Mouse (Mus musculus) neural tube, embryonic 15.5 days (tissue): Measurements from ENCODE around the gene Rassf1. TPM values are rescaled to one million over a fixed set of nuclear protein-coding genes. Genes with fewer than 3 reads are reported as not detected.

ENCODE experiments used
- ATAC-seq: fragments of 200-750 bp; cut with Nextera tagmentation; 2 replicates; pipeline ENCODE4 v1.8.0; 2017; ENCODE audit warnings: mild to moderate bottlenecking, moderate TSS enrichment, moderate library complexity; ENCODE audit not compliant: low FRiP score
- H3K27ac ChIP-seq: fragments of 300-500 bp; sonication (generic); replicated peaks from 2 replicates; pipeline ENCODE4 v1.5.1; 2015; ENCODE audit warnings: mild to moderate bottlenecking, inconsistent platforms
- H3K27me3 ChIP-seq: fragments of 300-500 bp; sonication (generic); replicated peaks from 2 replicates; pipeline ENCODE4 v1.6.1; 2015; ENCODE audit warnings: inconsistent platforms
- H3K36me3 ChIP-seq: fragments of 300-500 bp; sonication (generic); 2 replicates; pipeline ENCODE4 v1.6.1; 2015; ENCODE audit warnings: inconsistent platforms
- H3K4me1 ChIP-seq: fragments of 300-500 bp; sonication (generic); 2 replicates; pipeline ENCODE4 v1.6.1; 2015; ENCODE audit warnings: inconsistent platforms
- H3K4me2 ChIP-seq: fragments of 300-500 bp; sonication (generic); 2 replicates; pipeline ENCODE4 v1.6.1; 2015; ENCODE audit warnings: inconsistent platforms, mild to moderate bottlenecking, moderate library complexity
- H3K4me3 ChIP-seq: fragments of 300-500 bp; sonication (generic); replicated peaks from 2 replicates; pipeline ENCODE4 v1.5.1; 2015; ENCODE audit warnings: mild to moderate bottlenecking, inconsistent platforms
- H3K9ac ChIP-seq: fragments of 300-500 bp; sonication (generic); replicated peaks from 2 replicates; pipeline ENCODE4 v1.6.1; 2015; ENCODE audit warnings: mild to moderate bottlenecking, inconsistent platforms
- H3K9me3 ChIP-seq: fragments of 300-500 bp; sonication (generic); replicated peaks from 2 replicates; pipeline ENCODE4 v1.6.1; 2016; ENCODE audit warnings: inconsistent platforms
- WGBS: fragments of 180-500 bp; shearing (Covaris S2); methylation state at CpG from one replicate; pipeline ENCODE4 v1.1.7; 2015; ENCODE audit warnings: mixed read lengths; 5-methylcytosine and 5-hydroxymethylcytosine counted together
- polyA plus RNA-seq: library from polyadenylated mRNA; unstranded; fragments of >200 nt; fragmentation: Nextera tagmentation; extraction: Ambion mirVana; gene quantifications from 2 replicates; pipeline ENCODE4 v1.2.1, GENCODE M21; 2015

Gene Rassf1
- polyA plus RNA-seq, 1 experiment from 2014 or later, result 41.2 TPM

DNA sequence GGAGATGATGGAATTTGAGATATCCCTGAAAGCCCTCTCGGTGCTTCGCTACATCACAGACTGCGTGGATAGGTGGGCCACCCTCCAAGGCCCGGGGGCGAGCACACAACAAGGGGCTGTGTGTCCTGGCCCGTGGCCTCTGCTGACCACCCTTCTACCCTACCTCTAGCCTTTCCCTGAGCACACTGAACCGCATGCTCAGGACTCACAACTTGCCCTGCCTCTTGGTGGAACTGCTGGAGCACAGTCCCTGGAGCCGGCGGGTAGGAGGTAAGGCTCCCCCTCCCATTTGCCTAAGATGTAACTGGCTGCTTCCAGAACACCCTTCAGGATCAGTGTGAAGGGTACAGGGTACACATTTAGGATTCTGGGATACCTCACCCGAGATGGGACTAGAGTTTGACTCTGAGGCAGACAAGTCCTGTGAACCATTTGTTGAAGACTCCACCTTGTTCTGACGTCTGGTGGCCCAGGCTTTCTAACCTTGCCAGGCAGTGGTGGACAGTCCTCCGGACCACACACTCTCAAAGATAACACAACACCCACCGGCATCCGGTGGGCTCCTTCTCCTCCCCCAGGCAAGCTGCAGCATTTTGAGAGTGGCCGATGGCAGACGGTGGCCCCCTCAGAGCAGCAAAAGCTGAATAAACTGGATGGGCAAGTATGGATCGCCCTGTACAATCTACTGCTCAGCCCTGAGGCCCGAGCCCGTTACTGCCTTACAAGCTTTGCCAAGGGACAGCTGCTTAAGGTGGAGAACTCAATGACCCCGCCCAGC lies 1.9 kb upstream of the Rassf1 start:
- WGBS, result 91% methylated on average over 20 of the region's 20 CpGs
- H3K9me3 ChIP-seq, result no peaks in the 10 kb centered on the region
- H3K4me1 ChIP-seq, result peaks cover 53% of the 10 kb centered on the region
- no peak overlapping the region for H3K27ac ChIP-seq
- peaks cover 50% of the 10 kb centered on the region for H3K27me3 ChIP-seq
- H3K4me3 ChIP-seq, result no peak overlapping the region
- H3K9ac ChIP-seq, result no peak overlapping the region
- H3K4me2 ChIP-seq, result no peak overlapping the region
- H3K36me3 ChIP-seq, result peaks cover 5% of the 10 kb centered on the region
- ATAC-seq, result no peak

DNA sequence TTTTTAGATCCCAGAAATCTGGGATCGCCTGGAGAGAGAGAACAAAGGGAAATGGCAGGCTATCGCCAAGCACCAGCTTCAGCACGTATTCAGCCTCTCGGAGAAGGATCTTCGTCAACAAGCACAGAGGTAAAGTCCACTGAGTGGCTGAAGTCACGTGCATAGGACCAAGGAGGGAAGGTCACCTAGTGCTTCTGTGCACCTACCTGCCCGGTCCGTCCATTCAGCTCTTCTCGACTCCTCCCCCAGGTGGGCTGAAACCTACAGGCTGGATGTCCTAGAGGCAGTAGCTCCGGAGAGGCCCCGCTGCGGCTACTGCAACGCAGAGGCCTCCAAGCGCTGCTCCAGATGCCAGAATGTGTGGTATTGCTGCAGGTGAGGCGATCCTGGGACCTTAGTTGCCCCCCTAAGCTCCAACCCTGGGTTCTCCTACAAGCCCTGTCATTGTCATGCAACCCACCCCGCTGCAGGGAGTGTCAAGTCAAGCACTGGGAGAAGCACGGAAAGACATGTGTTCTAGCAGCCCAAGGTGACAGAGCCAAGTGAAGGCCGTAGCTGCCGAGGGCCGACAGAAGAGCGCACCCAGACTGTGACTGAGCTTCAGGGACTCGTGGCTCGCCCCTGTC lies 751 bp upstream of the Rassf1 start:
- Histone ChIP-seq H3K27me3 (peaks cover 50% of the 10 kb centered on the region), H3K27ac (no peak overlapping the region), H3K9ac (0 out of 2 replicates have a peak overlapping the region, but pooled peaks have one; percentile 45), H3K36me3 (no peaks in the 10 kb centered on the region), H3K4me2 (peak overlapping the region; percentile 89), H3K4me3 (peak overlapping the region; percentile 36), H3K4me1 (peaks cover 60% of the 10 kb centered on the region), H3K9me3 (no peaks in the 10 kb centered on the region)
- WGBS, result 31% methylated on average over 23 of the region's 23 CpGs
- ATAC-seq, result no peak

DNA sequence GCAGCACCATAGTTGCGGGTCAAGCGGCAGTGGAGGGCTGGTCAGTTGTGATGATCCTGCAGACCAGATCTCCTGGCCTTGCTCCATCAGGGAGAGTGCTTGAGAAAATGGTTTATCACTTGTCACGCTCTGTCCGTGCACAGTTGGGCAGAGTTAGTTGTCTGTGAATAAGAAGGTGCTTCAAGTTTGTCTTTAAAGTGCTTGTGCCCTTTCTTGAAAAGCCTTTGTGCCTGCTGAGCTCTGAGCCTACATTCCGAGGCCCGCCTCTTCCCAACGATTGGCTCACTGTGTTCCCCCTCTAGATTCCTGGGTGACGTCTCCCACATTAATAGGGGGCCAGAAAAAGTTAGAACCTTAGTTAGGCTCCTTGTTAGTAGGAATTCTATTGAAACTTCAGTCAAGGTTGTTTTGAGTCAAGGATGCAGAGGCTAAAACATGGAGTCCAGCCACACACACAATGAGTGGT lies 568 bp downstream of the Rassf1 start:
- Histone ChIP-seq H3K36me3 (no peaks in the 10 kb centered on the region; the same call in 1 of the 2 replicates), H3K9ac (peak overlapping the region; percentile 45; the same call in 1 of the 2 replicates), H3K4me3 (peak overlapping the region; percentile 36), H3K4me1 (peaks cover 61% of the 10 kb centered on the region), H3K9me3 (no peaks in the 10 kb centered on the region), H3K27me3 (peaks cover 50% of the 10 kb centered on the region), H3K27ac (0 out of 2 replicates have a peak overlapping the region, but pooled peaks have one; percentile 38), H3K4me2 (peak overlapping the region; percentile 89)
- WGBS, result 14% methylated on average over 8 of the region's 8 CpGs
- ATAC-seq, result no peak

DNA sequence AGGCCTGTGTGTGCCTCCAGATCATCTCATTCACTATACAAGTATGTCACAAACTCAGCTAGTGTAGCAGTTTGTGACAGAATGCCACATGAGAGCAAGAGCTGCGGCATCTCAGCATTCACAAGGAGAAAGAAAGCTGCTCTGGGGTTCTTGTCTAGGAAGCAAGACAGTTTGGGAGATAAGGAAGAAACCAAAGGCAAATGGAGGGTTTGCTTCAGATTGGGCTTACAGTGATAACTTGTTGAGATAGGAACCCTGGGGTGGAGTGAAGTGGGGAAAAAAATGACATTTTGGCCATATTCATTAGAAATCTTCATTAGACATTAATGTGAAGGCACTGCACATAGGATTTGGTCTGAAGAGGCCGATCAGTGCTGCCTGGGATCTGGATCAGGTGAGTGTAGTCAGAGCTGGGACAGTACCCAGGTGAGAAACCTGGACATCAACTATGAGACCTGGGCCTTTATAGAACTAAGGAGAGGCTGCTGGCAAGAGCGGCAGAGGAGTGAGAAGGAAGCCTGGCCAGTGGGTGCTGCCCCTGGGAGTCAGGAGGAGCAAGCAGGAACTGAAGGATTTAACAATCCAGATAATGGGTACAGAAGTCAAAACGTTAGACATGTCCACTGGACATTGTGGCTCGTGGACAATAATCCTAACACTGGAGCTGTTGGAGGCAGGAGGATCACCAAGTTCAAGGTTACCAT lies 1.5 kb downstream of the Rassf1 start:
- ATAC-seq, result no peak
- WGBS, result 81% methylated on average over 5 of the region's 5 CpGs

DNA sequence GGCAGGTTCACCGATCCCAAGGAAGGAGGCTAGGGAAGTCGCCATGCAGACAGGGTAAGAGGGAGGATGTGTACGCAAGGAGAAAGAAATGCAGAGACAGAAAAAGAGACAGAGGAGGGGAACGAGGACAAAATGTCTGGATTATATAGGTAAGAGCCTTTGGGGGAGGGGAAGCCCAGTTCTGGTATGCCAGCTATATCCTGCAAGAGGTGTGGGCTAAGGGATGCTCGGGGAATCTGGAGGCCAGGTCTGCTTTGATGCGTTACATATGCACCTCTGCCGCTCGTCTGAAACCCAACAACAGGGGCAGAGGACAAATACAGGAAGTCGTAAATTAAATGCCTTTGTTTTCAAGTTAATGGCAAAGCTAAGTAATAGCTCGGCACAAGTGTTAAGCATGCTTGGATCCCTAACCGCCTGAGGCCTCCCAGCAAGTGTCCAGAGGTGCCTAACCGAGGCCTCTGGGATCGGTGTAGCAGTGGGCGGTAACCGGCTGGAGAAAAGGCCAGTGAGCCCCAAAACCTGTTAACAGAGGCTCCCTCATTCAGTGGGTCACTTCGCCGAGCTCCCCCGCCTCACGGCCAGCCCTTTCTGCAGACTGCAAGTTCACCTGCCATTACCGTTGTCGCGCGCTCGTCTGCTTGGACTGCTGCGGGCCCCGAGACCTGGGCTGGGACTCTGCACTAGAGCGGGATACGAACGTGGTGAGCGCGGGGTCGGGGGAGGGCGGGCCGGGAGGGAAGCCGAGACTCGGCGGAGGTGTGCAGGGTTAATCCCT lies 2.4 kb downstream of the Rassf1 start:
- Histone ChIP-seq H3K9me3 (no peaks in the 10 kb centered on the region), H3K27me3 (peaks cover 43% of the 10 kb centered on the region), H3K36me3 (peaks cover 17% of the 10 kb centered on the region), H3K27ac (peak overlapping the region; percentile 92), H3K4me2 (peak overlapping the region; percentile 89), H3K4me1 (peaks cover 58% of the 10 kb centered on the region), H3K4me3 (peak overlapping the region; percentile 82), H3K9ac (peak overlapping the region; percentile 72)
- ATAC-seq, result peak; percentile 73
- 4% methylated on average over 37 of the region's 37 CpGs for WGBS

More for the DNA sequence above, 1.5 kb downstream of the Rassf1 start:
- Histone ChIP-seq H3K9ac (no peak overlapping the region), H3K27me3 (peaks cover 50% of the 10 kb centered on the region), H3K4me1 (peaks cover 58% of the 10 kb centered on the region), H3K36me3 (peaks cover 9% of the 10 kb centered on the region), H3K27ac (no peak overlapping the region), H3K4me3 (peak overlapping the region; percentile 82; the same call in 1 of the 2 replicates), H3K9me3 (no peaks in the 10 kb centered on the region), H3K4me2 (peak overlapping the region; percentile 89)

DNA sequence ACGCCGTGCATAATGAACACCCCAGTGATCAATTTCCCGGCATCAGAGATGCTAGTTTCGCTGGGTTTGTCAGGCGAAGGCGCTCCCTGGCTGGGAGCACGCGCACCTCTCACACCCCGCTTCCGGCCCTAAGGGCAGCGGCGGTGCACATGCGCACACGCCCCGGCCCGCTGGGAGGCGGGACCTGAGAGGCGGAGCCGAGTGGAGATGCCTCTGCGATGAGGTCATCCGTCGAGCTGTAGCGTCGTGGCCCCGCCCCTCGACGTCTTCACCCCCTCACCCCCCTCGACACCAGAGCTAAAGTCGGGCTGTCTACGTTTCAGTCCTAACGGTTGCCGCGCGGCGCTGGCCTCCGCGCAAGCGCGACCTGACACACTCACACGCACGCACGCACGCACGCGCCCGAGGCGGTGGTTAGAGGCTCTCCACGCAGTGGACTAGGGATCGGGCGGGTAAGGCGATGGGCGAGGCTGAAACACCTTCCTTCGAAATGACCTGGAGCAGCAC lies 3.0 kb downstream of the Rassf1 start:
- peak overlapping the region; percentile 92 for H3K27ac ChIP-seq
- no peaks in the 10 kb centered on the region for H3K9me3 ChIP-seq
- H3K27me3 ChIP-seq, result peaks cover 36% of the 10 kb centered on the region
- peak; percentile 93 for ATAC-seq
- peak overlapping the region; percentile 84 for H3K9ac ChIP-seq
- H3K36me3 ChIP-seq, result peaks cover 23% of the 10 kb centered on the region
- H3K4me3 ChIP-seq, result peak overlapping the region; percentile 82
- under 1% methylated on average over 53 of the region's 53 CpGs for WGBS
- H3K4me1 ChIP-seq, result peaks cover 58% of the 10 kb centered on the region
- peak overlapping the region; percentile 89 for H3K4me2 ChIP-seq

DNA sequence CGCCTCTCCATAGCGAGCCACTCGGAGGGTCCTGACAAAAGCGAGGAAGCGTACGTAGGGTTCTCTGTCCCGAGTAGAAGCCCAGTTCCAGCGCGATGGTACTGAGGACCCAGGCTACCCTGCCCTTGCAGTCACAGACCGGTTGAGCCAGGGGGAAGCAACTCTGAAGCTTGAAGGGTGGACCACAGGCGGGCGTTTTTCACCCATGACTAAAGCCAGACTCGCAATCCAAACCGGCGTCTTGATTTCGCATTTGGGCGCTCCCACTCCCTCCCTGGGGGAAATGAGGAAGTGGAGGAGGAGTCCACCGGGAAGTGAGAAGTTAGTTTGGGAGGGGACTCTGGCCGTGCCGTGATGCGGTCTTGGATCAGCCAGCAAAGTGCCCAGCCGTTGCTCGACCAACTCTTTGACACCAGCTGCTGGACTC lies 3.7 kb downstream of the Rassf1 start:
- Histone ChIP-seq H3K36me3 (peaks cover 30% of the 10 kb centered on the region), H3K27me3 (peaks cover 31% of the 10 kb centered on the region), H3K4me1 (peaks cover 58% of the 10 kb centered on the region), H3K9me3 (no peaks in the 10 kb centered on the region), H3K4me3 (peak overlapping the region; percentile 82), H3K9ac (peak overlapping the region; percentile 84), H3K27ac (peak overlapping the region; percentile 92), H3K4me2 (peak overlapping the region; percentile 89)
- ATAC-seq, result peak; percentile 16; the same call in 1 of the 2 replicates
- 0% methylated on average over 23 of the region's 23 CpGs for WGBS

DNA sequence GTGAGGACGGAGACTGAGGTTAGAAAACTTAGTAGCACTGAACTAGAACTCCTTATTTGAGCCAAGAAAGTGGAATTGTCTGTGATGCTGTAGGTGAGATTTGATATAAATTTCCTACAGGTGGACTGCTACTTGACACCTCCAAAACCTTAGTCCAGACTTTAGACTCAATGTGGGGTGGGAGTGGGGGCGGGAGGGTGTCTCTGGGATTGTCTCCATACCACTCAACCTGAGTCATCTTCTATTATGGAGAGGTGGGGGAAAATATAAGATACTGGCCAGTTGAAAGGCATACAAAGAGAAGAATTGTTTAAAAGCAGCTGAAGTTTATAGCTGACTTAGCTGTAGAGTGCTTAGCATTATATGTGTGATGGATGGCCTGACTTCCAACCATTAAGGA lies 4.3 kb downstream of the Rassf1 start:
- H3K4me3 ChIP-seq, result peak overlapping the region; percentile 82
- ATAC-seq, result no peak
- peak overlapping the region; percentile 92; the same call in 1 of the 2 replicates for H3K27ac ChIP-seq
- peak overlapping the region; percentile 89 for H3K4me2 ChIP-seq
- peaks cover 56% of the 10 kb centered on the region for H3K4me1 ChIP-seq
- WGBS, result 54% methylated on average over 2 of the region's 2 CpGs
- peak overlapping the region; percentile 84 for H3K9ac ChIP-seq
- peaks cover 37% of the 10 kb centered on the region for H3K36me3 ChIP-seq
- H3K27me3 ChIP-seq, result peaks cover 24% of the 10 kb centered on the region
- H3K9me3 ChIP-seq, result no peaks in the 10 kb centered on the region

DNA sequence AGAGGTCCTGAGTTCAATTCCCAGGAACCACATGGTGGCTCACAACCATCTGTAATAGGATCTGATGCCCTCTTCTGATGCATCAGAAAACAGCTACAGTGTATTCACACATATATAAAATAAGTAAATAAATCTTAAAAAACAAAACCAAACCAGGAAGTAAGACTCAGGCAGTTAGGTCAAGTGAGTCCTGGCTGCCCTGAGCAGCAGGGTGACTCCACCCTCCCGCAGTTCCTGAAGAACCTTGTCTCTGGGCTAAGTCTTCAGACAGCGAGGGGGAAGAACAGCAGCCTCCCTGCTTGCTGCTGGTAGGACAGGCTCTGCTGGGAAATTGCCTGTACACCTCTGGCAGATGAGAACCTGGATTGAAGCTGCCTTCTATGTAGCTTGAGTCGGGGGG lies 5.0 kb downstream of the Rassf1 start:
- H3K27me3 ChIP-seq, result peaks cover 18% of the 10 kb centered on the region
- 76% methylated on average over 3 of the region's 3 CpGs for WGBS
- H3K4me3 ChIP-seq, result peak overlapping the region; percentile 82; the same call in 1 of the 2 replicates
- H3K36me3 ChIP-seq, result peaks cover 43% of the 10 kb centered on the region
- peaks cover 50% of the 10 kb centered on the region for H3K4me1 ChIP-seq
- H3K9me3 ChIP-seq, result no peaks in the 10 kb centered on the region
- H3K4me2 ChIP-seq, result peak overlapping the region; percentile 89
- no peak for ATAC-seq
- no peak overlapping the region for H3K9ac ChIP-seq
- no peak overlapping the region for H3K27ac ChIP-seq

DNA sequence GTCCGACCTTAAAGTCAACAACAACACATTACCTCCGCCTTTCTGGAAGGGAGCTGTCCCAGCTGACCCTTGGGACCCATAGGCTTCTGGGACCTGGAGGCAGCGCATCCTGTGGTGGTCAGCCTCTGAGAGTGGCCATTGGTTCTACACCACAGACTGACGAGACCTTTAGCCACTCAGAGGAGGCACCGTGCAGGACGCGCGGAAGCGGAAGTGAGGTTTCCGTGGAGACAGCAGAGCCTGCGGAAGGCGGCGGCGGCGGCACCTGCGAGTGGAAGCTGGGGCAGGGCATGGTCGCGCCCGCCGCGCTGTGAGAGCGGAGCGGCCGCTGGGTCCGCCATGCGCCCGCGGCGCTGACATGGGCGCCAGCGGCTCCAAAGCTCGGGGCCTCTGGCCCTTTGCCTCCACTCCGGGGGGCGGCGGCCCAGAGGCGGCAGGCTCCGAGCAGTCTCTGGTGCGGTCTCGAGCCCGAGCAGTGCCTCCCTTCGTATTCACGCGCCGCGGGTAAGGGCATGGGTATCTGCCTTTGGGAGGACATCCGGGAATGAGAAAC lies 11.8 kb downstream of the Rassf1 start, which contains the start of gene Tusc2:
Gene Tusc2 (plus strand): TSS at position 227 of the 553 bp plus-strand sequence.
- Histone ChIP-seq H3K36me3 (peaks cover 57% of the 10 kb centered on the region), H3K9ac (peak within 1 kb of the TSS; percentile 95), H3K27me3 (no peaks in the 10 kb centered on the region), H3K9me3 (no peaks in the 10 kb centered on the region), H3K27ac (peak within 1 kb of the TSS; percentile 73), H3K4me1 (peaks cover 39% of the 10 kb centered on the region), H3K4me3 (peak within 1 kb of the TSS; percentile 69), H3K4me2 (peak within 1 kb of the TSS; percentile 78)
- ATAC-seq, result peak; percentile 93
- under 1% methylated on average over 45 of the region's 46 CpGs for WGBS
